Mouse (Mus musculus) left cerebral cortex, adult 6 months (tissue): ENCODE measurements around the gene Evi5l. TPM values are rescaled to one million over a fixed set of nuclear protein-coding genes. Genes with fewer than 3 reads are reported as not detected.

ENCODE experiments used
- long read RNA-seq, 2 experiments: library from polyadenylated mRNA; unstranded; transcript quantifications; one replicate each; pipeline ENCODE4 v2.0.0; 2019 to 2020
- polyA plus RNA-seq: library from polyadenylated mRNA; unstranded; fragments of <200 nt; fragmentation: Nextera tagmentation; gene quantifications from 2 replicates; pipeline ENCODE4 v1.2.3, GENCODE M21; 2021

Evi5l gene
- 26.2 and 31.9 TPM in 2 replicates for polyA plus RNA-seq
- long read RNA-seq, experiment 1, transcript Evi5l-201 (7 exons, 2,451 nt): minor isoform, 5 of 167 reads
- long read RNA-seq, experiment 1, transcript Evi5l-203 (20 exons, 3,938 nt): major isoform, 79 of 167 reads
- long read RNA-seq, experiment 1, transcript Evi5l-209 (11 exons, 1,542 nt): minor isoform, 7 of 167 reads
- long read RNA-seq, experiment 1, partial matches to known transcripts: 25 of 167 reads
- long read RNA-seq, experiment 1, other reads (novel, unspliced or antisense): 45 of 167 reads
- long read RNA-seq, experiment 2, partial matches to known transcripts: 7 of 48 reads
- long read RNA-seq, experiment 2, other reads (novel, unspliced or antisense): 35 of 48 reads

GRCm38 (mm10) chr8:4165852-4166751 lies at the start of gene Evi5l:
TSS of gene Evi5l (plus strand) at chr8:4166567.

GRCm38 (mm10) chr8:4133798-4134197 lies 32.6 kb upstream of the Evi5l start, which contains the start of gene Cd209g:
TSS of gene Cd209g (plus strand) at chr8:4134098.

GRCm38 (mm10) chr8:4216791-4217621 lies 50.6 kb downstream of the Evi5l start, which contains the start of gene Prr36:
TSS of gene Prr36 (minus strand) at chr8:4217459.

GRCm38 (mm10) chr8:4226739-4227347 lies 60.5 kb downstream of the Evi5l start, which contains the start of gene Lrrc8e:
TSS of gene Lrrc8e (plus strand) at chr8:4226827.

GRCm38 (mm10) chr8:4238434-4239192 lies 72.2 kb downstream of the Evi5l start, which contains the start of the genes Map2k7 and Gm49320:
TSS of gene Map2k7 (plus strand) at chr8:4238740.
TSS of gene Gm49320 (plus strand) at chr8:4238865.

GRCm38 (mm10) chr8:4247951-4248540 lies 81.7 kb downstream of the Evi5l start, which contains the start of gene Tgfbr3l:
TSS of gene Tgfbr3l (plus strand) at chr8:4248214.

GRCm38 (mm10) chr8:4252934-4253841 lies 86.8 kb downstream of the Evi5l start, which contains the start of gene Snapc2:
TSS of gene Snapc2 (plus strand) at chr8:4253080.

GRCm38 (mm10) chr8:4259125-4259804 lies 92.9 kb downstream of the Evi5l start, which contains the start of gene Ctxn1:
TSS of gene Ctxn1 (minus strand) at chr8:4259274.

Other genes starting within 250 kb of the Evi5l start
- 0.68 and 0.85 TPM in 2 replicates for gene Cd209b, start 239.7 kb upstream of the Evi5l start, polyA plus RNA-seq
- gene Cd209c, start 211.8 kb upstream of the Evi5l start, polyA plus RNA-seq: not detected in 2 replicates
- 2.2 and 3.6 TPM in 2 replicates for gene Cd209f, start 60.7 kb upstream of the Evi5l start, polyA plus RNA-seq
- 0.92 and 1.0 TPM in 2 replicates for gene Cd209g, start 32.5 kb upstream of the Evi5l start, polyA plus RNA-seq
- 10.1 and 29.3 TPM in 2 replicates for gene Prr36, start 50.9 kb downstream of the Evi5l start, polyA plus RNA-seq
- gene Lrrc8e, start 60.3 kb downstream of the Evi5l start, polyA plus RNA-seq: not detected in 2 replicates
- 16.4 and 27.4 TPM in 2 replicates for gene Map2k7, start 72.2 kb downstream of the Evi5l start, polyA plus RNA-seq
- gene Gm49320, start 72.3 kb downstream of the Evi5l start, polyA plus RNA-seq: 0.04 TPM in 1 of 2 replicates, not detected in the other
- 0.68 TPM in 1 of 2 replicates, not detected in the other for gene Tgfbr3l, start 81.6 kb downstream of the Evi5l start, polyA plus RNA-seq
- 37.0 and 43.5 TPM in 2 replicates for gene Snapc2, start 86.5 kb downstream of the Evi5l start, polyA plus RNA-seq
- 805 and 1,080 TPM in 2 replicates for gene Ctxn1, start 92.7 kb downstream of the Evi5l start, polyA plus RNA-seq
- gene Timm44, start 109.3 kb downstream of the Evi5l start, polyA plus RNA-seq: 31.6 and 51.3 TPM in 2 replicates
- 17.9 and 19.3 TPM in 2 replicates for gene Ccl25, start 158.6 kb downstream of the Evi5l start, polyA plus RNA-seq
- 36.1 and 55.5 TPM in 2 replicates for gene Elavl1, start 158.8 kb downstream of the Evi5l start, polyA plus RNA-seq